Mouse (Mus musculus) cerebellum, adult 9-11 months (tissue): ENCODE measurements around the gene Loxl4.

ENCODE experiments used
- DNase-seq: peaks from one replicate; pipeline ENCODE4 v3.0.0; 2022

Loxl4 gene

GRCm38 (mm10) chr19:42612654-42613053, at the start of gene Loxl4:
Loxl4 (minus strand) TSS chr19:42612813.
- DNase-seq, result no peak

GRCm38 (mm10) chr19:42661430-42662164, 49.0 kb upstream of the Loxl4 start:
- no peak for DNase-seq

- DNase-seq, result no peak
These were observed 47.6 kb upstream of the Loxl4 start for GRCm38 (mm10) chr19:42660244-42660565.

- peak; percentile 58 for DNase-seq
These were observed 47.0 kb upstream of the Loxl4 start for GRCm38 (mm10) chr19:42659354-42660243.

GRCm38 (mm10) chr19:42658435-42659135, 46.0 kb upstream of the Loxl4 start:
- DNase-seq, result no peak

GRCm38 (mm10) chr19:42657769-42658168, 45.2 kb upstream of the Loxl4 start:
- DNase-seq, result no peak

- DNase-seq, result no peak
These were observed 44.7 kb upstream of the Loxl4 start for GRCm38 (mm10) chr19:42657306-42657705.

- peak; percentile 66 for DNase-seq
These were observed 42.4 kb upstream of the Loxl4 start for GRCm38 (mm10) chr19:42655006-42655405.

- DNase-seq, result no peak
These were observed 40.5 kb upstream of the Loxl4 start for GRCm38 (mm10) chr19:42653091-42653490.

GRCm38 (mm10) chr19:42652425-42652824, 39.8 kb upstream of the Loxl4 start:
- no peak for DNase-seq

GRCm38 (mm10) chr19:42640211-42640610, 27.6 kb upstream of the Loxl4 start:
- DNase-seq, result no peak

GRCm38 (mm10) chr19:42639544-42639943, 26.9 kb upstream of the Loxl4 start:
- no peak for DNase-seq

- no peak for DNase-seq
These were observed 26.2 kb upstream of the Loxl4 start for GRCm38 (mm10) chr19:42638604-42639481.

GRCm38 (mm10) chr19:42636631-42637030, 24.0 kb upstream of the Loxl4 start:
- DNase-seq, result no peak

- no peak for DNase-seq
These were observed 21.0 kb upstream of the Loxl4 start for GRCm38 (mm10) chr19:42633650-42634049.

GRCm38 (mm10) chr19:42632301-42632700, 19.7 kb upstream of the Loxl4 start:
- no peak for DNase-seq

- DNase-seq, result no peak
These were observed 18.9 kb upstream of the Loxl4 start for GRCm38 (mm10) chr19:42631541-42631961.

GRCm38 (mm10) chr19:42628068-42628467, 15.5 kb upstream of the Loxl4 start:
- no peak for DNase-seq

GRCm38 (mm10) chr19:42613647-42614225, 1.1 kb upstream of the Loxl4 start:
- no peak for DNase-seq

- DNase-seq, result no peak
These were observed 503 bp upstream of the Loxl4 start for GRCm38 (mm10) chr19:42613116-42613515.

- no peak for DNase-seq
These were observed 867 bp downstream of the Loxl4 start for GRCm38 (mm10) chr19:42611746-42612145.

- no peak for DNase-seq
These were observed 2.9 kb downstream of the Loxl4 start for GRCm38 (mm10) chr19:42609716-42610115.
